Mouse (Mus musculus) c-Kit-positive CD71-positive TER-119-negative erythroid progenitor cells, embryonic 14.5 days (primary cell): ENCODE measurements around the gene Lingo1.

Experiments used
- DNase-seq: peaks from one replicate; pipeline ENCODE4 v3.0.0-alpha.2; 2013; ENCODE audit warnings: low read depth

Lingo1 gene

DNA sequence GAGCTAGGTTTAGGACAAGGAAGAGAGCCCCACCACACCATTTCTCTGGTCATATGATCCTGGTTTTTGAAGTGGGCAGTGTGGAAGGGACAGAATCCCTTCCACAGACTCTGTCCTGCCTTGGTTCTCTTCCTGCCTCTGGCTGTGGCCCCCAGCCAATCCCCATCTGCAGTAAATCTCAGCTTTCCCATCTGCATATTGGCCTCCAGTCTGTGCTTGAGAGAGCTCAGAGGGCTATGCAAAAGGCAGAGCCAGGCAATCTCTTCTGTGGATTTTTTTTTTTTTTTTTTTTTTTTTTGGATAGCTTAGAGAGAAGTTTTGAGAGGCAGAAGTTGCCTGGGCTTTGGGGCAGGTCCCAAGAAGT is 190.8 kb downstream of the Lingo1 start:
- DNase-seq, result no peak

GRCm38 (mm10) chr9:56604797-56605442 is 191.3 kb downstream of the Lingo1 start:
- no peak for DNase-seq

DNA sequence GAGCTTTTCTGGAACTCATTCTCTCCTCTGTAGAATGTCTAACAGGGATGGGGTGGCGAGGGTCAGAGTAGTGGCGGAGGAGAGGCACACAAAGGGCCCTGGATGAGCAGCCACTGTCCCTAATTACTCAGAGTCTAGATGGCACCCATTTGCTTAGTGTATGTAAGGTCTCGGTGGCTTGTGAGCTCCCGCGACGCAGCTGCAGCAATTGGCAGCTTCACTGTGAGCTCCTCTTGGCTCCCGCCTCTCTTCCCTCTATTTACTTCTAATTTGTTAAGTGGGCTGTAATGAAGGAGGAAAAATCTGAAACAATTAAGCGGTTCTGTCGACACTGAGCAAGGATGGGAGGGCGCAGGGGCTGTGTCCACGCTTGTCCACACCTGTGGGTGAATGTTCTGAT is 195.6 kb downstream of the Lingo1 start:
- no peak for DNase-seq

DNA sequence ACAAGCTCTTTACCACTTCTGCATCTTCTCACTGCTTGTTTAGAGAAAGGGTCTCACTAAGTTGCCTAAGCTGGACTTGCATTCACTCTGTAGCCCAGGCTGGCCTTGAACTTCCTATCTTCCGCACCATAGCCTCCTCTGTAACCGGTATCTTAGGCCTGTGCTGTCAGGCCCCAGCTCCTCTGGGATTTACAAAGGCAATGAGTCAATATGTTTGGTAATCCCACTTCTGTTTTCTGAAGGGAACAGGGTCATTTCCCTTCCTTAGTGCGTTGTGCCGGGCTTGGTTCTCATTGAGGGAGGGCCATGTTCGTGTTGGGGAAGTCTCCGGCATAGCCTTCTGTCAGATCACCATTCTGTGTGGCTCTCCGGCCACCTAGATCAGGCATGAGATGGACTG is 203.6 kb downstream of the Lingo1 start:
- no peak for DNase-seq

- DNase-seq, result no peak
Measured at GRCm38 (mm10) chr9:56591248-56591888, 204.9 kb downstream of the Lingo1 start.

DNA sequence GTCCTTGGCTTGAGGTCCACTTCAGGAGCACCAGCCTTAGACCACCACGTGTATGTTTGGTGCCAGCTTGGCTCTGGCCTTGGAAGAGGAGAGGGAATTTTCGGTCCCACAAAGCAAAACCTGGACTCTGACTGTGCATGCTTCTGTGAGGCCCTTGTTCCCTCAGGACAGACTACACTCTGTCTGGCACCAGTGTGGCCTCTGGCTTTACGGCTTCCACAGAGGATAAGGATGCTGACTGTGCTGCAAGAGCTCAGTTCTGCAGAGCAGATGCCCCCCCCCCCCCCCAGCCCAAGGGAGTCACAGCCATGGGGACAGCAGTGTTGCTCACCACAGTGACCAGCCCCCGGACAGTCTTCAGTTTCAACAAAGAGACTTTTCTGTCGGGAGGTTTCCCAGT is 206.5 kb downstream of the Lingo1 start:
- no peak for DNase-seq

DNA sequence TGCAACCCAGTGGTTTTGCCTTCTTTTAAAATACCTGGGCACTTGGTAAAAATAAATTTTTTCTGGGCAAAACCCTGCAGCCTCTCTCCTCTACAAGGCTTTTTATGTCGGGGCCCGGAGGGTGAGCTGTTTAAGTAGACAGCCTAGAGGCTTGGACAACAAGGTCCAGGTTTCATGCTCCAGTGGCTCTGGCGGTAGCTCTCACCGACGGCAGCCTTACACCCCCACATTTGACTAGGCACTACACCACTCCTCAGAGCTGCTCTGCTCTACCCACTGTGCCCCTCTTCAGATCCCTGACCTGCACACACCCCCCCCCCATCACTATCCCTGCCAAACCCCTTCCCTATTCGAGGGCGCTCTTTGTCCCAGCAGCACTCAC is 212.2 kb downstream of the Lingo1 start:
- no peak for DNase-seq

DNA sequence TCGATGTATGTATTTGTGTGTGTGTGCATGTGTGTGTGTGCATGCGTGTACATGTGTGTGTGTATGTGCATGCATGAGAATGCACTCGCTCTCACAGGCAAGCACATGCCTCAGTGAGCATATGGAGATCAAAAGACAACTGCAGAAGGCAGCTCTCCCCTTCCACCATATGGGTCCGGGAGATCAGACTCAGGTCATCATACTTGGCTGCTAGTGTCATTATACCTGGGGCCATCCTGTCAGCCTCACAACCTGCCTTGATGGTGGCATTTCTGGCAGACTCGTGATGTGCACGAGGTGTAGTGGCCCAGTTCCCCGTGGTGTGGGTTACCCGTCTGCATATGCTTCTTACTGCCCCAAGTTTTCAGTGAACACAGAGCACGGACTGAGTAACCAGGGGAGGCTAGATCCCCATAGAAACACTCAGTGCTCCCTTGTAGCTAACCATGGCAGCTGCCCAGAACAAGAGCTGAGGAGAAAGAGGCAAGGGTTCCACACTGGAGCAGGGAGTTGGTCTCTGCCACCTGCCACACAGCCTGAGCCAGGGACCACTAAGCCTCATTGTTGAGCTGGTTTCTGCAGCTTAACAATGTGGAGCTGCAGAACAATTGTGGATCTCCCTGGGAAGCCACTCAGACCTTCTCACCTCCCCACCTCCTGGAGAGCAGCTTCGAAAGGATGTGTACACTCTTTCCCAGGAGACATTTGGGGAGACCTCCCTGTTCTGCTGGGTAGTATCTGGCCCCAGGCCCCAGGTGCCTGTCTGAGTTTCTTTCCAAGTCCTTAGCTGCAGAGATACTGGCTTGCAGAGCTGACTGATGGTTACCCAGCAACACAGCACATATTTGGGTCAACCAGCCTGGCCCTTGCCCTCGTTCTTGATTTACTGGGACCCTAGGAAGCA is 212.9 kb downstream of the Lingo1 start:
- no peak for DNase-seq

GRCm38 (mm10) chr9:56582628-56583027 is 213.6 kb downstream of the Lingo1 start:
- DNase-seq, result no peak

GRCm38 (mm10) chr9:56581700-56582099 is 214.6 kb downstream of the Lingo1 start:
- DNase-seq, result no peak

- no peak for DNase-seq
Measured at GRCm38 (mm10) chr9:56581016-56581415, 215.3 kb downstream of the Lingo1 start.

GRCm38 (mm10) chr9:56580101-56580500 is 216.2 kb downstream of the Lingo1 start:
- DNase-seq, result no peak

GRCm38 (mm10) chr9:56577405-56577804 is 218.9 kb downstream of the Lingo1 start:
- DNase-seq, result no peak

DNA sequence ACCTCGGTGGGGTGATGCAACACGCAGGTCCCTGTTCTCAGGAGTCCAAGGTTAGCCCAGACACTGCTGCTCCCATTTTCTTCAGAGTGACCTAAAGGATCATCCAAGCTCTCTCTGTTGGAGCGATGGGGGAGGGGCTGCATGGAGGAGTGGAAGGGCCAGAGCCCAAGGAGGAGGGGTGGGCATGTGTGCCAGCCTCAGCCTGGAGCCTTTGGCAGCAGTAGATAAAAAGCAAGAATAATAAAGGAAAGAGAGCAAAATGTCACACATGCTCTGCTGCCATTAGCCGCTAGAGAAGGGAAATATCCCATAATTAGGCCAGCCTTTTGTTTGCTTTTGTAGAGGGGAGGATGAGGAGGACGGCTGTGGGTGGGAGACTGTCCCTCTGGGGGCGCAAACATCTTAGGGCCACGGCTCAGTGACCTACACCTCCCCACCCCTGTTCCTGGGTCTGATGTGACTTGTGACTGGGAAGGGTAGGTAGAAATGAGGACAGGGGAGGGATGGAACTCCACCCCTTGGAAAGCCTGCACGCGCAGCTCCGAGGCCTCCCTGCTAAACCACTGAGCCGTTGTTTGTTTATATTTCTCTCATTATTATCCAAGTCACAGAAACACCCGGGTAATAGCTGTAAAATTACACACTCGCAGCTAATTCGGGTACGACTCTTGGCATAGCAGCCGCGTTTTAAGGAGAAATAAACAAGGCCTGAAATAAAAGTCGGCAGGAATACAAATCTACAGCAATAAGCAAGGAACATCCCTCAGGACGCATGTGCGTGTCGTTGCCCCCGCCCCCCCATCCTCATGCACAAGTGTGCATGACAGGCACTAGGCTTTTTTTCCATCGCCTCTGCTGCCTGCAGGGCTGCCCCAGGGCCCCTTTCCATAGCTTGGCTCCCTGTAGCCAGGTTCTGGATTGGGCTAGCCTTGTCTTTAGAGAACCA is 223.5 kb downstream of the Lingo1 start:
- DNase-seq, result no peak
